Mouse (Mus musculus): Measurements from ENCODE around the gene Btrc.

DNA sequence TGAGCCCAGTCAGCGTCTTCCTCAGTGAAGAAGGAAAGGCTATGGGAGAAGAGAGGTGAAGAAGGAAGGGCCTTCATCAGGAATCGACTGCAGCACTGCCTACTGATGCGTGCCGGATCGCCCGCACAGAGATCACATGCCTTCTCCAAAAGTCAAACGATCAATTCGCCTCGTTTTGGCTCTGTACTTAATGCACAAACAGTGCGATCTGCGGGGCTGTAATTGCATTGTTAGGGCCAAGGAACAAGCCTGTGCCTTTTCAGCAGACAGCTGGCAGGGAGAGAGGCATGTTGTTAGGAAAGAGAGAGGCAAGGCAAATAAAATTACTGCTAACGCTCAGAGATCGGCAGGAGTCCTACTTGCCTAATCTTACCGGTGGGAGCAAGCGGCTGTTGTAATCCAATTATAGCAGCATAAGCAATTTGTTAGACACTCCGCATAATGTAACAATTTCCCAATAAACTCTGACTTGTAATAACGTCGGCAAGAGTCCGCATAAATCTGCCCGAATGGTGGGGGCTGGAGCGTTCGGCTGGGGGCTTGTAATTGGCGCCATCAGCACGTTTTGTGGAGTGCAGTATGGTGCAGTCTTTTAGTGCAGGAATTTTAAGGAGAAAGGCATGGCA, 112.5 kb downstream of the Btrc start:
- TF ChIP-seq E2F4 (IDR thresholded peaks at IDR 0.05; ENCODE audit: borderline replicate concordance, low read depth, low read length) (no peak), CTCF (IDR thresholded peaks at IDR 0.05 in 2 of 3, conservative IDR thresholded peaks at IDR 0.05 in 1 of 3; ENCODE audit: control insufficient read depth in 1 of 3, insufficient read depth in 1 of 3, low read depth in 2 of 3, low read length in 3 of 3, poor library complexity in 1 of 3, severe bottlenecking in 1 of 3) (no peak), MAFK (IDR thresholded peaks at IDR 0.05; ENCODE audit: borderline replicate concordance, low read depth, low read length) (no peak), ZKSCAN1 (IDR thresholded peaks at IDR 0.05; ENCODE audit: low read depth, low read length) (no peak), CHD2 (IDR thresholded peaks at IDR 0.05; ENCODE audit: low read length) (no peak), NELFE (IDR thresholded peaks at IDR 0.05; ENCODE audit: low read depth, low read length) (no peak), TAL1 (IDR thresholded peaks at IDR 0.05; ENCODE audit: low read length) (no peak)
